Mouse (Mus musculus) mammary gland, adult 2 months (tissue): ENCODE measurements around the gene Sumo3. TPM values are rescaled to one million over a fixed set of nuclear protein-coding genes. Genes with fewer than 3 reads are reported as not detected.

ENCODE experiments used
- polyA plus RNA-seq: library from polyadenylated mRNA; depleted of rRNA; stranded (reverse); fragments of >200 nt; gene quantifications from 2 replicates; pipeline ENCODE4 v1.2.3, GENCODE M21; 2012; ENCODE audit warnings: low replicate concordance; rRNA removed

The Sumo3 gene
- polyA plus RNA-seq: 136 and 145 TPM in 2 replicates

GRCm38 (mm10) chr10:77605908-77606826 is at the start of gene Sumo3, which contains the start of gene Gm49325:
Sumo3 (plus strand) TSS chr10:77606097.
Gm49325 (plus strand) TSS chr10:77606197.

GRCm38 (mm10) chr10:77581408-77582284 is 24.3 kb upstream of the Sumo3 start, which contains the start of gene Pttg1ip:
Pttg1ip (plus strand) TSS chr10:77581720.

GRCm38 (mm10) chr10:77622055-77622988 is 16.4 kb downstream of the Sumo3 start, which contains the start of gene Ube2g2:
Ube2g2 (plus strand) TSS chr10:77622275.

Other genes starting within 250 kb of the Sumo3 start
- gene Adarb1, start 187.8 kb upstream of the Sumo3 start, polyA plus RNA-seq: 7.3 and 9.4 TPM in 2 replicates
- gene Fam207a, start 90.3 kb upstream of the Sumo3 start, polyA plus RNA-seq: 22.0 and 26.7 TPM in 2 replicates
- gene Itgb2, start 75.8 kb upstream of the Sumo3 start, polyA plus RNA-seq: 54.9 and 63.3 TPM in 2 replicates
- 156 and 229 TPM in 2 replicates for gene Pttg1ip, start 24.4 kb upstream of the Sumo3 start, polyA plus RNA-seq
- not detected in 2 replicates for gene Gm49325, start 100 bp downstream of the Sumo3 start, polyA plus RNA-seq
- gene Ube2g2, start 16.2 kb downstream of the Sumo3 start, polyA plus RNA-seq: 37.7 and 49.2 TPM in 2 replicates
- gene Tspear, start 80.5 kb downstream of the Sumo3 start, polyA plus RNA-seq: 0.49 and 0.69 TPM in 2 replicates
- not detected in 2 replicates for gene Gm19402, start 84.7 kb downstream of the Sumo3 start, polyA plus RNA-seq
- gene Gm9508, start 91.1 kb downstream of the Sumo3 start, polyA plus RNA-seq: not detected in 2 replicates
- gene Gm10272, start 100.5 kb downstream of the Sumo3 start, polyA plus RNA-seq: not detected in 2 replicates
- not detected in 2 replicates for gene Gm10024, start 105.4 kb downstream of the Sumo3 start, polyA plus RNA-seq
- gene Gm10142, start 109.7 kb downstream of the Sumo3 start, polyA plus RNA-seq: not detected in 2 replicates
- gene Krtap12-1, start 114.5 kb downstream of the Sumo3 start, polyA plus RNA-seq: not detected in 2 replicates
- not detected in 2 replicates for gene Gm10100, start 120.4 kb downstream of the Sumo3 start, polyA plus RNA-seq
- gene Gm18596, start 136.5 kb downstream of the Sumo3 start, polyA plus RNA-seq: not detected in 2 replicates
- gene Gm9736, start 145.3 kb downstream of the Sumo3 start, polyA plus RNA-seq: not detected in 2 replicates
- not detected in 2 replicates for gene Gm3233, start 153.6 kb downstream of the Sumo3 start, polyA plus RNA-seq
- gene Gm3238, start 165.2 kb downstream of the Sumo3 start, polyA plus RNA-seq: not detected in 2 replicates
- not detected in 2 replicates for gene Gm7138, start 170.8 kb downstream of the Sumo3 start, polyA plus RNA-seq
- gene Gm3250, start 176.4 kb downstream of the Sumo3 start, polyA plus RNA-seq: not detected in 2 replicates
- gene Gm7137, start 182.1 kb downstream of the Sumo3 start, polyA plus RNA-seq: not detected in 2 replicates
- gene Gm9639, start 189.0 kb downstream of the Sumo3 start, polyA plus RNA-seq: not detected in 2 replicates
- not detected in 2 replicates for gene Gm19668, start 193.0 kb downstream of the Sumo3 start, polyA plus RNA-seq
- gene Gm9507, start 205.7 kb downstream of the Sumo3 start, polyA plus RNA-seq: not detected in 2 replicates
- not detected in 2 replicates for gene Gm2696, start 208.6 kb downstream of the Sumo3 start, polyA plus RNA-seq
- not detected in 2 replicates for gene Krtap10-4, start 221.0 kb downstream of the Sumo3 start, polyA plus RNA-seq
- gene Krtap10-10, start 229.8 kb downstream of the Sumo3 start, polyA plus RNA-seq: not detected in 2 replicates
- not detected in 2 replicates for gene Gm36176, start 240.7 kb downstream of the Sumo3 start, polyA plus RNA-seq
- gene Gm10318, start 246.8 kb downstream of the Sumo3 start, polyA plus RNA-seq: not detected in 2 replicates